Mouse (Mus musculus): Measurements from ENCODE around the gene Spint2. TPM values are rescaled to one million over a fixed set of nuclear protein-coding genes. Genes with fewer than 3 reads are reported as not detected.

Spint2 gene
- total RNA-seq, 2 experiments from 2014 or later, result 20.5 to 21.3 TPM

- intact Hi-C loops (cut with DNase I), result no loop called here
- no peak for DNase-seq (ENCODE audit: extremely low spot score in 1 of 2, low spot score in 2 of 2)
Measured at GRCm38 (mm10) chr7:29288079-29288478, 6.4 kb upstream of the Spint2 start.

DNA sequence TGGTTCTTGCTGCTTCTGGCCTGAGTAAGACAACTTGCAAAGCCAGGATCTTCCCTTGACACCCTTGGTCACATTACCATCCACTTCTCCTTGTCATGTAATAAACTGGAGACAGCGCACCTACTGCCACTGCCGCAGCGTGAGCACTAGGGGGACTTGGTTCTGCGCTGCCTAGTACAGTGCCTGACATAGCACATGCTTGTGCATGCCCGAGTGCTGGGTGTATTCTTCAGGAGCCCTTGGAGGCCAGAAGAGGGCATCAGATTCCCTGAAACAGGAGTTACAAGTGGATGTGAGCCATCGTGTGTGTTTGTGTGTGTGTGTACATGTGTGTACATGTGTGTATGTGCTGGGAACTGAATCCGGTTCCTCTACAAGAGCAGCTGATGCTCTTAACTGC lies 5.8 kb upstream of the Spint2 start:
- intact Hi-C loops (cut with DNase I), result no loop called here
- DNase-seq (ENCODE audit: extremely low spot score in 1 of 2, low spot score in 2 of 2), result no peak

GRCm38 (mm10) chr7:29284523-29284922 lies 2.8 kb upstream of the Spint2 start:
- intact Hi-C loops (cut with DNase I), result no loop called here
- no peak for DNase-seq (ENCODE audit: extremely low spot score in 1 of 2, low spot score in 2 of 2)

- no peak for DNase-seq (ENCODE audit: extremely low spot score in 1 of 2, low spot score in 2 of 2)
- intact Hi-C loops (cut with DNase I), result no loop called here
Measured at GRCm38 (mm10) chr7:29283876-29284275, 2.2 kb upstream of the Spint2 start.

GRCm38 (mm10) chr7:29282074-29282554 lies 402 bp upstream of the Spint2 start:
- intact Hi-C loops (cut with DNase I), result no loop called here

GRCm38 (mm10) chr7:29280801-29281200 lies 911 bp downstream of the Spint2 start:
- no peak for DNase-seq (ENCODE audit: extremely low spot score in 1 of 2, low spot score in 2 of 2)
- intact Hi-C loops (cut with DNase I), result no loop called here

More at GRCm38 (mm10) chr7:29282074-29282554, 402 bp upstream of the Spint2 start:
- DNase-seq (ENCODE audit: extremely low spot score in 1 of 2, low spot score in 2 of 2), result no peak

DNA sequence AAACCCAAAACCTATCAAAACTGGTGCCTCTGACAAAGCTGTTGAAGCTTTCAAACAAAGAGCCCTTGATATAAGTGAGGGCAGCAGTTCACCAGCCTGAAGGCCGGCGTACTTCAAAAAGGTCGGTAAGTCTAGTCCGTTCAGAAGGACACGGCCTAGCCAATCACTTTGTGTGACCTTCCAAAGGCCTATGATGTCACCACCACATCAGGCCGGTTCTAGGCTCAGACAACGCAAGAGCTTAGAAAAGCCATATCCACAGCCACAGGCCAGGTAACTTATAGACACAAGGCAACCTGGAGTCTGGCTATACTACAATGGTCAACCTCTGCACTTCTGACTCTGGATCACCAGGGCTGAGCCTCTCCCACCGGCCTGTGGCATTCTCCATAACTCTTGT lies 1.8 kb downstream of the Spint2 start:
- intact Hi-C loops (cut with DNase I), result no loop called here
- DNase-seq (ENCODE audit: extremely low spot score in 1 of 2, low spot score in 2 of 2), result no peak

GRCm38 (mm10) chr7:29279261-29279660 lies 2.5 kb downstream of the Spint2 start:
- no peak for DNase-seq (ENCODE audit: extremely low spot score in 1 of 2, low spot score in 2 of 2)
- intact Hi-C loops (cut with DNase I), result no loop called here

DNA sequence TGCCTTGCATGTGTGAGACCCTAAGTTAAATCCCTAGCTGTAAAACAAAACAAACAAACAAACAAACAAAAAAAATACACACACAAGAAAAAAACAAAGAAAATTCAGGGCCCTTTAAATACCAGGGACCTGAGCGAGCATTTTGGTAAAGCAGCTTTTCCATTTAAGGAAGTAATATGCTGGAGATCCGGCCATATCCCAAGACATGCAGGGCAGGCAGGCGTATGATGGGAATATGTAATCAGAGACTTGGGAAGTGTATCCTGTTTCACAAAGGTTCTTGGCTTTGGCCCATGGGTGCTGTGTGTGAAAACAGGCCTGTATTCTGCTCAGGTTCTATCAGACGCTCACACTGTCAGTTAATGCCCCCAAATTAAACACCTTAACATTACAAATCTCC lies 4.2 kb downstream of the Spint2 start:
- intact Hi-C loops (cut with DNase I), result no loop called here
- no peak for DNase-seq (ENCODE audit: extremely low spot score in 1 of 2, low spot score in 2 of 2)

DNA sequence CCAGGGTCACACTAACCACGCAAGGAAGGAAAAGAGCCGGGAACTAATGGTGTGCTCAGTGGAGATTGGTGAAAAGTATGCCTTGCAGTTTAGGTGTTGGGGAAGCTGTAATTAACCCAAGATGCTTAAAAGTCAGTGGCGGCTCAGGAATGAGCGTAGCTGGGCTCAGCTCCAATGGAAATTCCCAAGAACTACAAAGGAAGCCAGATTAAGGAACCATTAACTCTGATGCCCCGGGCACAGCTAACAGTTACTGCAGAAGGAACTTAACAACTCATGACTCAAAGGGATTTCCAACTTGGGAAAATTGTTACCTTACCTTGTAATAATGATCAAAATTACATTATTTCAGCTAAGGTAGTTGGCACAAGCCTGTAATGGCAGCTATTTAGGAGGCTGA lies 5.0 kb downstream of the Spint2 start:
- intact Hi-C loops (cut with DNase I), result no loop called here
- no peak for DNase-seq (ENCODE audit: extremely low spot score in 1 of 2, low spot score in 2 of 2)

GRCm38 (mm10) chr7:29271687-29272465 lies 9.8 kb downstream of the Spint2 start:
- intact Hi-C loops (cut with DNase I), result no loop called here
- no peak for DNase-seq (ENCODE audit: extremely low spot score in 1 of 2, low spot score in 2 of 2)

GRCm38 (mm10) chr7:29270445-29270844 lies 11.3 kb downstream of the Spint2 start:
- intact Hi-C loops (cut with DNase I), result no loop called here
- DNase-seq (ENCODE audit: extremely low spot score in 1 of 2, low spot score in 2 of 2), result no peak

DNA sequence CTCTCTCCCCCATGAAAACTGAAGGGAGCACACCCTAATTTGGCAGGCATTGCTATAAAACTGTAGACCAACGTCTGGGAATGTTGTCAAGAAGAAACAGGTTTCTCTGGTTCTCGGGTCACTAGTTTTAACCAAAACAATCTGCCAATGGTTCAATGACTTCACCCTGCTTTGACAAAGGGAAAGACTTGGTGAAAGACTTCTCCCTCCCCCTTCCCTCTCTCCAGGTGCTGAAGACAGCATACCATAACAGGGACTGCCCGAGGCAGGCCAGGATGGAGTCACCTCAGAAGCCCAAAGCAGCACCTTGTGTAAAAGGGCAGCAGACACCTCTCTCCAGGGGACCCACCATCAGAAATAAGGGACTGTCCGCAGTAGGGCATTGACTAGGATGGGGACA lies 14.8 kb downstream of the Spint2 start:
- intact Hi-C loops (cut with DNase I), result no loop called here
- DNase-seq (ENCODE audit: extremely low spot score in 1 of 2, low spot score in 2 of 2), result no peak

GRCm38 (mm10) chr7:29265636-29266035 lies 16.1 kb downstream of the Spint2 start:
- no peak for DNase-seq (ENCODE audit: extremely low spot score in 1 of 2, low spot score in 2 of 2)
- intact Hi-C loops (cut with DNase I), result no loop called here

DNA sequence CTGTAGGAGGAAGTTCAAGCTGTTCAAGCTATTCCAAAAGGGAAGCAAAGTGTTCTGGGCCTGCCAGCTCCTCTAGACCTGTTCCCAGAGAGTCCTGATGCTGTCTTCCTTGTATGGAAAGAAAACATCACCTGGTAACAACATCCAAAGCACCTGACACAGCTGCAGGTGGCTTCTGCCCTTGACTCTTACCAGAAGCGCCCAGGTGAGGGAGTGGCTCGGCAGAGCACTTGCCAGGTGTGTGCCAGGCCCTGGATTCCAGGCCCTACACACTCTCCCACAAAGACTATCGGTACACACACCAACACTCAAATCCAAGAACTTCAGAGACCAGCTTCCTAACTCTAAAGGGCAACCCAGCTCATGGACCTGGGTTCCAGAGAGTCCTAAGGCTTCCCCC lies 17.9 kb downstream of the Spint2 start:
- no peak for DNase-seq (ENCODE audit: extremely low spot score in 1 of 2, low spot score in 2 of 2)
- intact Hi-C loops (cut with DNase I), result no loop called here

DNA sequence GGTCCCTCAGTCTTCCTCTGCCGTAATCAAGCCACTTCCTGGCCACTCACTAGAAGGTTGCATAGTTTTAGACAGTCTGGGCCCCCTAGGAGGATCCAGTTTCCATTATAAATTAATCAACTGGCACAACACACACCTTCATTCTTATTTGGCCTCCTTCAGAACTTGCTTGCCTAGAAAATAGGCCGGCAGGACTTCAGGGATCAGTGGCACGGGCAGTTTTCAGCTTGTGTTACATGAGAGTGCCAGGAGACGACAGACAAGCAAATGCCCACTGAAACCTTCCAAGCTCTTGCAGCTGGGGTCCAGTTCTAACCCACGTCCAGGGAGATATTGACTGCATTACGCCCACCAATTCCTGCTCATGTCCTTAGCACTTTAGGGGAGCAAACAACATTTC lies 19.6 kb downstream of the Spint2 start:
- intact Hi-C loops (cut with DNase I), result no loop called here
- DNase-seq (ENCODE audit: extremely low spot score in 1 of 2, low spot score in 2 of 2), result no peak

DNA sequence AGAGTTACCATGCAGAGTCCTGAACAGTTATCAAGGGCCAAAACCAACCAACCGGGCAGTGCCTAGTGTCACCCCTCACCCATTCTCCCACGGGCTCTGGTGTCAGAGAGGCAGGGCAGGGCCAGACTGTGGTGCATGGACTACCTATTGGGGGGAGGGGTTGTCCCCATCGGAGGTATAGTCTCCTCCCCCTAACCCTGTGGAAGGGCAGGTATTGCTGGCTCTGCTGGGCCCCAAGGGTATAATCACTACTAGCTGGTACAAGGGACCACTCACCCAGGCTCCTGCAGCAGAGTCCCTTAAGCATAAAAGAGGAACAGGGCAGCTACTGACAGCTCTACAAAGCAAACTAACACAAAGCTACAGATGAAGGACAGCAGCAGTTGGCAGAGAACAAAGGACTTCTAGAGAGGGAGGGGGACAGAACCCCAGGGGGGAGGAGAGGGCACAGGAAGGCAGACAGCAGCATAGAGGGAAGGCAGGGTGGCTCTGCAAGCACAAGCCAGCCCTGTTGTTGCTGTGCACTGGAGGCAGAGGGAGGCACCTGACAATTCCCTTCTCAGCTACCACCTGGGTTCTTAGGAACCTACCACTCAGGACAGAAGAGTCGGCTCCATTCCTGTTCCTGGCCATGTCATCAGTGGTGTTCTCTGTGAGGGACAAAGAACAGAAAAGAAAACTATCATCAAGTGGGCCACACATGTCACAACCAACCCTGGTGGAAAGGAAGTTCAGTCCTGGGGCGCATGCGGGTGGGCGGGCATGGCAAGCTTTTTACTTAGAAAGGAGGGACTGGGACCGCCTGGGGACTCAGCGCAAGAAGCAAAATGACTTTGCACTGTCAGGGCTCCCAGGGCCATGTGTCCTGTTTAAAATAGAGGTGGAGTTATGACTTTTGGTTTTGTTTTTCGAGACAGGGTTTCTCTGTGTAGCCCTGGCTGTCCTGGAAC lies 21.7 kb downstream of the Spint2 start:
- intact Hi-C loops (cut with DNase I), result no loop called here
- DNase-seq (ENCODE audit: extremely low spot score in 1 of 2, low spot score in 2 of 2), result no peak

DNA sequence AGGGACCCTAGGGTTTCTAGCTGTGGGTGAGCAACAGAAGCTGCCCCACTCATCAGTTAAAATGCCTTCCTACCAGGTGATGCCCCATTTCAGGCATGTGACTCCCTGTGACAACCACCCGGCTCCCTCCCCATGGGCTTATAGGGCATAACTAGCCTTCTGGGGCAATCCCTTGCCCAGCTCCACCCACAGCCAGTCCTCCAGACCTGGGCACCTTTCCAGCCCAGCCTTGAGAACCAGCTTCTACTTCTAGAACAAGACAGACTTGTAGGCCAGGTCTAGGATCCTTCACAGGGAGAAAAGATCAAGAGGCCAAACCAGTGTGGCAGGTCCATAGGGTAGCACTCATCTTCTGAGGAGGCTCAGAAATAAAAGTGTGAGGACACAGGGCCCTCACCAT lies 24.3 kb downstream of the Spint2 start:
- no peak for DNase-seq (ENCODE audit: extremely low spot score in 1 of 2, low spot score in 2 of 2)
- intact Hi-C loops (cut with DNase I), result no loop called here

- intact Hi-C loops (cut with DNase I), result no loop called here
- DNase-seq (ENCODE audit: extremely low spot score in 1 of 2, low spot score in 2 of 2), result no peak
Measured at GRCm38 (mm10) chr7:29255875-29256274, 25.8 kb downstream of the Spint2 start.

DNA sequence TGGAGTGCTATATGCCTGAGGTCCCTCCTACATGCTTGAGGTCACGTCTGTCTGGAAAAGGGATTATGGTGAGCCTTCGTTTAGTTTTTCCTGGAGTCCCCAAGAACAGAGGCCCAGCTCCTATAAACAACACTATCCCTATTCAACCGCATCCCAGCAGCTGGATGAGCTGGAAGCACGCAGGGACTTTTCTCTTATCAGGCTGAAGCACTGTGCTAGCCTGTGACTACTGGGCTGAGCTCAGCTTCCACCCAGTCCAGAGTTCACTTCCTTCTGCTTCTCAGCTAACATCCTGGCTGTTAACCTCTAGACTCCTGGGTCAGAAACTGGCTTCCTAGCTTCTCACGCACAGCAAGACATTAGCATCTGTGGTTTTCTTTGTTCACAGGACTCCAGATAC lies 27.9 kb downstream of the Spint2 start:
- no peak for DNase-seq (ENCODE audit: extremely low spot score in 1 of 2, low spot score in 2 of 2)
- intact Hi-C loops (cut with DNase I), result no loop called here

Data from left cerebral cortex, postnatal 10 days (tissue).